In the genomic region with DNA sequence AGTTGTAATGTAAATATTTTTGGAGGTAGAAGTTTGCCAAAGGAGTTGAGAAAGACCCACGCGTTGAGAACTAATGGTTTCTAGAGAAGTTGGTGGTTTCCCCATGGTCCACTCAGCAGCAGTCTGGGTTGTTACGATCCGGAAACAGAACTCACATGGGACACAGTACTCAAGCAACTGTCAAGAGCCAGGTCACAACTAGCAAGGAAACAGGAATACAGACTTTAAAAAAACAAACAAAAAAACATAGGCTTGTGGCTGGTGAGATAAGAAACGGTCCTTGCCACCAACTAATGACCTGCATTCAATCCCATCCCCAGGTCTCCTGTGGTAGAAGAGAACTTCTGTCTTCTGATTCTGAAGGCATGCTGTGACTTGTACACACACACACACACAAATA, we compare ENCODE assay signal across 1 mouse cellular context.
A peak's percentile ranks its signal among the peaks of the same experiment; 100 is the strongest.
TF ChIP-seq lines count a peak whose summit lies in the region.

No protein-coding gene starts in this region.

TF ChIP-seq in MEL, 35 proteins besides CTCF, POLR2A, EP300 and RAD21:
- TF ChIP-seq MYB (IDR thresholded peaks at IDR 0.05; ENCODE audit: low read depth, low read length) (no peak), GATA1 (IDR thresholded peaks at IDR 0.05; ENCODE audit: low read depth, low read length) (peak; percentile 43; the same call in 1 of the 2 replicates), RCOR1 (IDR thresholded peaks at IDR 0.05; ENCODE audit: low read depth, low read length) (no peak), MYC (IDR thresholded peaks at IDR 0.05; ENCODE audit: low read depth, low read length) (no peak), TCF12 (IDR thresholded peaks at IDR 0.05; ENCODE audit: low read depth, low read length) (peak; percentile 23; the same call in 1 of the 2 replicates), TAL1 (IDR thresholded peaks at IDR 0.05; ENCODE audit: low read length) (peak; percentile 38), ZNF384 (IDR thresholded peaks at IDR 0.05; ENCODE audit: low read depth, low read length) (peak; percentile 42), POLR2AphosphoS2 (IDR thresholded peaks at IDR 0.05; ENCODE audit: low read length) (no peak)
